Mouse (Mus musculus) midbrain, embryonic 13.5 days (tissue): ENCODE measurements at regions not wholly inside any gene's neighbourhood (a gene's known extent, or its start where the extent isn't known, plus 50 kb on each side); places are given as distances from the start of the nearest gene placed in this dataset.

ENCODE experiments used
- ATAC-seq: fragments of 200-750 bp; cut with Nextera tagmentation; 2 replicates; pipeline ENCODE4 v1.8.0; 2017; ENCODE audit warnings: mild to moderate bottlenecking, moderate TSS enrichment, moderate library complexity
- H3K27ac ChIP-seq: fragments of 300-500 bp; sonication (generic); 2 replicates; pipeline ENCODE4 v1.5.1; 2015; ENCODE audit warnings: inconsistent platforms, mild to moderate bottlenecking, moderate library complexity
- H3K27me3 ChIP-seq: fragments of 300-500 bp; sonication (generic); 2 replicates; pipeline ENCODE4 v1.6.1; 2015; ENCODE audit warnings: mild to moderate bottlenecking, inconsistent platforms
- H3K36me3 ChIP-seq: fragments of 300-500 bp; sonication (generic); 2 replicates; pipeline ENCODE4 v1.6.1; 2015; ENCODE audit warnings: mild to moderate bottlenecking, inconsistent platforms
- H3K4me1 ChIP-seq: fragments of 300-500 bp; sonication (generic); replicated peaks from 2 replicates; pipeline ENCODE4 v1.6.1; 2015; ENCODE audit warnings: inconsistent platforms
- H3K4me2 ChIP-seq: fragments of 300-500 bp; sonication (generic); replicated peaks from 2 replicates; pipeline ENCODE4 v1.6.1; 2015; ENCODE audit warnings: moderate library complexity, mild to moderate bottlenecking, inconsistent platforms
- H3K4me3 ChIP-seq: fragments of 300-500 bp; sonication (generic); replicated peaks from 2 replicates; pipeline ENCODE4 v1.5.1; 2015; ENCODE audit warnings: mild to moderate bottlenecking, inconsistent platforms
- H3K9ac ChIP-seq: fragments of 300-500 bp; sonication (generic); replicated peaks from 2 replicates; pipeline ENCODE4 v1.6.1; 2015; ENCODE audit warnings: mild to moderate bottlenecking, inconsistent platforms
- H3K9me3 ChIP-seq: fragments of 300-500 bp; sonication (generic); 2 replicates; pipeline ENCODE4 v1.6.1; 2016; ENCODE audit warnings: mild to moderate bottlenecking, inconsistent platforms
- WGBS: fragments of 180-500 bp; shearing (Covaris S2); methylation state at CpG from one replicate; pipeline ENCODE4 v1.1.7; 2015; 5-methylcytosine and 5-hydroxymethylcytosine counted together

DNA sequence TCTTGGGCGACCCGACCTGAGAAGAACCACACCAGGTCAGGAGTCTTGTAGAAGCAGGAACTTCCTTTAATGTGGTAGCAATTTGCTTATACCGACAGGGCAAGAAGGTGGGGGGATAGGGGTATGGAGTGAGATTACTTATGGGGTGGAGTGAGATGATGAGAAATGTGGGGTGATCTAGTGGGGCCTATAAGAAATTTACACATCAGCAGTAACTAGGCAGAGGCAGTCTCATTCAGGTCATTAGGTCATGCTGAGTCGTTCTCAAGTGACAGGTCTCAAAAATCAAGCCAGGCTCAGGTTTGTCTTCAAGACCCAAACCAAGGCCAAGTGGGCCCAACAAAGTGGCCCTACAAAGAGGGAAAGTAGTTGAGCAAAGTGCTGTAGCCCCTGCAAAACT lies 889.1 kb downstream of the 5730522E02Rik start:
- H3K4me3 ChIP-seq: no peak overlapping the region
- H3K27ac ChIP-seq: no peak overlapping the region
- no peak overlapping the region for H3K4me2 ChIP-seq
- no peaks in the 10 kb centered on the region for H3K27me3 ChIP-seq
- no peak for ATAC-seq
- no peaks in the 10 kb centered on the region for H3K36me3 ChIP-seq
- no peaks in the 10 kb centered on the region for H3K9me3 ChIP-seq
- no peaks in the 10 kb centered on the region for H3K4me1 ChIP-seq
- 92% methylated on average over 4 of the region's 4 CpGs for WGBS
- H3K9ac ChIP-seq: no peak overlapping the region

GRCm38 (mm10) chr11:25314645-25315044 lies 895.9 kb downstream of the 5730522E02Rik start:
- H3K4me1 ChIP-seq: peaks cover 17% of the 10 kb centered on the region
- H3K9me3 ChIP-seq: no peaks in the 10 kb centered on the region
- H3K27ac ChIP-seq: no peak overlapping the region
- 0 out of 2 replicates have a peak, but pooled peaks cover 2% of the 10 kb centered on the region for H3K27me3 ChIP-seq
- no peaks in the 10 kb centered on the region for H3K36me3 ChIP-seq
- H3K4me3 ChIP-seq: no peak overlapping the region
- WGBS: 81% methylated on average over 10 of the region's 10 CpGs
- H3K4me2 ChIP-seq: no peak overlapping the region
- H3K9ac ChIP-seq: no peak overlapping the region
- no peak for ATAC-seq

- H3K4me1 ChIP-seq: peaks cover 17% of the 10 kb centered on the region
- H3K36me3 ChIP-seq: no peaks in the 10 kb centered on the region
- 0 out of 2 replicates have a peak overlapping the region, but pooled peaks have one; percentile 23 for H3K9ac ChIP-seq
- H3K9me3 ChIP-seq: no peaks in the 10 kb centered on the region
- ATAC-seq: peak; percentile 77
- 0 out of 2 replicates have a peak, but pooled peaks cover 2% of the 10 kb centered on the region for H3K27me3 ChIP-seq
- 14% methylated on average over 8 of the region's 8 CpGs for WGBS
- H3K4me3 ChIP-seq: no peak overlapping the region
- H3K4me2 ChIP-seq: 0 out of 2 replicates have a peak overlapping the region, but pooled peaks have one; percentile 17
- 0 out of 2 replicates have a peak overlapping the region, but pooled peaks have one; percentile 3 for H3K27ac ChIP-seq
Measured at GRCm38 (mm10) chr11:25313879-25314278, 896.7 kb downstream of the 5730522E02Rik start.

DNA sequence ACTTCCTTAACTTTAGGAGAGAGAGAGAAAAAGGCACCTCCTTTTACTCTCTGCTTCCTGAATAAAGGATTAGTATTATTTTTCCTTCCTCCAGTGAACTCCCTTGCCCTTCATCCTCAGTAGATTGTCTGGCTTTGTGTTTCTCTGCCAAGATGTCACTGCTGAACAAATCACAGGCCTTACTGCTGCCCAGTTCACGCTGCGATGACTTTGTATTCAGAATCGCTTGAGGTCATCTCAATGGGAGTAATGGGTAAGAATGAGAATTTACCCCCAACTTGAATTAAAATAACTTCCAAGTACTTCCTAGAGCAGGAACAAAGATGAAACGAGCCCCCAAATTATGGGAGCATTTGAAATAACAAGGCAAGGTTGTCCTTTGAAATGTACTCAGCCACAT lies 897.3 kb downstream of the 5730522E02Rik start:
- H3K27ac ChIP-seq: no peak overlapping the region
- no peak overlapping the region for H3K4me2 ChIP-seq
- H3K9ac ChIP-seq: no peak overlapping the region
- 18% methylated on average over 4 of the region's 4 CpGs for WGBS
- H3K4me3 ChIP-seq: no peak overlapping the region
- H3K27me3 ChIP-seq: 0 out of 2 replicates have a peak, but pooled peaks cover 2% of the 10 kb centered on the region
- peaks cover 17% of the 10 kb centered on the region for H3K4me1 ChIP-seq
- H3K9me3 ChIP-seq: no peaks in the 10 kb centered on the region
- H3K36me3 ChIP-seq: no peaks in the 10 kb centered on the region
- ATAC-seq: no peak

- H3K27ac ChIP-seq: no peak overlapping the region
- H3K9me3 ChIP-seq: no peaks in the 10 kb centered on the region
- no peaks in the 10 kb centered on the region for H3K27me3 ChIP-seq
- no peak overlapping the region for H3K4me2 ChIP-seq
- no peak overlapping the region for H3K4me3 ChIP-seq
- no peak for ATAC-seq
- H3K9ac ChIP-seq: no peak overlapping the region
- peaks cover 17% of the 10 kb centered on the region for H3K4me1 ChIP-seq
- 61% methylated on average over 3 of the region's 3 CpGs for WGBS
- no peaks in the 10 kb centered on the region for H3K36me3 ChIP-seq
Measured at GRCm38 (mm10) chr11:25310754-25311153, 899.8 kb downstream of the 5730522E02Rik start.

GRCm38 (mm10) chr11:25301130-25301529 lies 909.4 kb downstream of the 5730522E02Rik start:
- no peaks in the 10 kb centered on the region for H3K9me3 ChIP-seq
- WGBS: 24% methylated on average over 9 of the region's 9 CpGs
- no peaks in the 10 kb centered on the region for H3K27me3 ChIP-seq
- no peak overlapping the region for H3K4me2 ChIP-seq
- H3K27ac ChIP-seq: no peak overlapping the region
- H3K9ac ChIP-seq: no peak overlapping the region
- H3K36me3 ChIP-seq: no peaks in the 10 kb centered on the region
- no peaks in the 10 kb centered on the region for H3K4me1 ChIP-seq
- 0 out of 2 replicates have a peak, but pooled peaks have one; percentile 62 for ATAC-seq
- no peak overlapping the region for H3K4me3 ChIP-seq

DNA sequence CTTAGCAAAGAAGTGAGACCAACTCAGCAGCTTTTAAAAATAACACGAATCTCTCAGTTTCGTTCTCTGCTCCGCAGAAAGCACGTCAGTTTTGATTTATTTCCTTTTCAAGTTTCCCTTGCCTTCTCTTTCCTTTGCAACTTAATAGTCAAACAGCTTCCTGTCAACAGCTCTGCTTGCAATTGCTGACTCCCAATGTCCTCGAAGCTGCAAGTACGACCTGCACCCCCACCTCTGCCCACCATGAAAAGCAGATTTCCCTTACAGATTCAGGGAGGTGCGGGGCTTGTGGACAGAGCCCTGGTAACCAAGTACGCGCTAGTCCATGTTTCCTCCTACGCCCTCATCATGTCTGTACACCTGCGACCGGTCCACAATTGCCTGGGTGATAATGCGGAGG lies 922.2 kb downstream of the 5730522E02Rik start:
- WGBS: 79% methylated on average over 13 of the region's 13 CpGs
- Histone ChIP-seq H3K9ac (no peak overlapping the region), H3K9me3 (no peaks in the 10 kb centered on the region), H3K27me3 (no peaks in the 10 kb centered on the region), H3K4me2 (no peak overlapping the region), H3K27ac (no peak overlapping the region), H3K4me3 (no peak overlapping the region), H3K4me1 (0 out of 2 replicates have a peak, but pooled peaks cover 2% of the 10 kb centered on the region), H3K36me3 (no peaks in the 10 kb centered on the region)
- ATAC-seq: no peak

DNA sequence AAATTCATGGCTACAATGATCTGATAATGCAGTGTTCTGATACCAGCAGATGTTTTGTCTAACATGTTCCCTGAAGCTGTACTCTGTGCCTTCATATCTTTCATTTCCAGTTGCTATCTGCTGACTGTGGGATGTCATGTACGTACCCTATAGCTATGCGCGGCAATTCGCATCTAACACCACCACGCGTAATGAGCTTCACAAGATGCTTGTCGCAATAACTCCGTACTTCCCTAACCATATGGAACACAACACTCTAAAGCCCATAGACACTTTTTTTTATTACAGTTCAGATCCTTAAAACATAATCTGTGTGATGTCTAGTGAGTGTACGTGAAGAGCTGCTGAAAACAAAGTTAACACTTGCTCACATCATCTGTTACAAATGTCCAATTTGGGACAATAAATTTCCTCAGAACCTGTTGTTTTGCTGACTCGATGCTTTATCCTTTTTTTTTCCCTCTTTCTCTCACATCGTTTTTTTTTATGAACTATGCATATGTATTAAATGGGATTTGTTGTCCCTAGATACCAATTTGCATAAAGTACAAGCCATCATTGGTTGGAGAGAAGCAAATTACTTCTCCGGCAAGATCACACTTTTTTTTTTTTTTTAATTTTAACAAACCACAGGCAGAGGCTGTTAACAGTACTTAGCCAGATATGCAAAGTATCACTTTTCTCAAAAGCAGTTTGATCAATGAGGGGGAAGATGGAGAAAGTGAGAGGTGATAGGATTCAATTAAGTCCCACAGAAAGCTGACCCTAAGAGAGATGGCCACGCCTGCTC lies 922.9 kb downstream of the 5730522E02Rik start:
- no peak overlapping the region for H3K27ac ChIP-seq
- WGBS: 78% methylated on average over 13 of the region's 13 CpGs
- no peak overlapping the region for H3K4me2 ChIP-seq
- ATAC-seq: no peak
- H3K9ac ChIP-seq: no peak overlapping the region
- H3K9me3 ChIP-seq: no peaks in the 10 kb centered on the region
- 0 out of 2 replicates have a peak, but pooled peaks cover 2% of the 10 kb centered on the region for H3K4me1 ChIP-seq
- no peaks in the 10 kb centered on the region for H3K27me3 ChIP-seq
- H3K4me3 ChIP-seq: no peak overlapping the region
- no peaks in the 10 kb centered on the region for H3K36me3 ChIP-seq

- H3K27ac ChIP-seq: no peak overlapping the region
- no peak overlapping the region for H3K9ac ChIP-seq
- ATAC-seq: peak; percentile 58; the same call in 1 of the 2 replicates
- H3K27me3 ChIP-seq: no peaks in the 10 kb centered on the region
- WGBS: 8% methylated on average over 7 of the region's 7 CpGs
- H3K4me2 ChIP-seq: no peak overlapping the region; the same call in 1 of the 2 replicates
- peaks cover 2% of the 10 kb centered on the region; the same call in 1 of the 2 replicates for H3K9me3 ChIP-seq
- H3K36me3 ChIP-seq: no peaks in the 10 kb centered on the region
- peaks cover 12% of the 10 kb centered on the region for H3K4me1 ChIP-seq
- H3K4me3 ChIP-seq: no peak overlapping the region
Measured at GRCm38 (mm10) chr11:25269936-25270540, 940.5 kb downstream of the 5730522E02Rik start.

- 0 out of 2 replicates have a peak overlapping the region, but pooled peaks have one; percentile 19 for H3K27ac ChIP-seq
- H3K27me3 ChIP-seq: no peaks in the 10 kb centered on the region
- no peaks in the 10 kb centered on the region for H3K36me3 ChIP-seq
- H3K4me2 ChIP-seq: no peak overlapping the region
- peaks cover 2% of the 10 kb centered on the region; the same call in 1 of the 2 replicates for H3K9me3 ChIP-seq
- 20% methylated on average over 4 of the region's 4 CpGs for WGBS
- H3K4me1 ChIP-seq: peaks cover 4% of the 10 kb centered on the region
- H3K4me3 ChIP-seq: no peak overlapping the region
- H3K9ac ChIP-seq: no peak overlapping the region
- ATAC-seq: no peak
Measured at GRCm38 (mm10) chr11:25262906-25263305, 947.7 kb downstream of the 5730522E02Rik start.

DNA sequence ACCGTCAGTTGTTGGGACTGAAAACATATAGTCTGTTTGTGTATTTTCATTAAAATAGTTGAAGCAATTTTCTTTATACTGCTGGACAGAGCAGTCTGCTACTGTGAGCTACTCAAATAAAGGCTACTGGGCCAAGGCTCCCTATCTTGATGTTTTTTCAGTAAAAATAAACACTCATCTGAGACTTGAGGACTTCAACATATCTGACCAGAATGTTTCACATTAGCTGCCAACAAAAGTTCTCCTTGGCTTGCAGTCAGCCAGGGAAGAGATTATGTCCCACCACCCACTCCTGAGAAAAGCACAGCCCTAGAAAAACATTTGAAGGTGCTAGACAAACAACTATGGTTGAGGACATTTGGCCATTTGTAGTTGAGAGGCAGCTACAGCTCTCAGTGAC lies 950.9 kb downstream of the 5730522E02Rik start:
- 91% methylated on average over 1 of the region's 1 CpGs for WGBS
- no peak for ATAC-seq

DNA sequence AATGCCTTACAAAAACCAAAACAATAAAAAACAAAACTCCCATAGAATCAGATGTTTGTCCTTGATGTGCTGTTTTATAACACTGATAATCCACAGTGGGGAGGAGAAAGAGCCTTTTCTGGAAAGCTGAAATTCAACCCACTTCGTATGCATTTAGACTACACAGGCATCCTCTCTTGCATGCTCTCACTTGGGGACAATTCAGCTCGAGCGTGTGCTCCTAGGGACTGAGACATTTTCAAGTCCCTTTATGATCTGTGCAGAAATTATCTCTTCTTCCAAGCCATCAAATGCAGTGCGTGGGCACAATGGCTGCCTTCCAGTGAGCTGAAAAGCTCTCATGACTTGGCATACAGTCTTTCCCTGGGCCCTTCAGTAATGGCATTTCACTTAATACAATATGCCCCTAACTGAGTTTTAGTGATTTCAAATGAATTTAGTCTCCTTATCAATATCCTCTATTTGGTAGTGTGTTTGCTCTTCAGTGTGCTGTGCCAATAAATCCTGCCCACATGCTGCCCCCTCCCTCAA lies 977.1 kb downstream of the 5730522E02Rik start:
- Histone ChIP-seq H3K4me1 (no peaks in the 10 kb centered on the region), H3K27me3 (no peaks in the 10 kb centered on the region), H3K9ac (no peak overlapping the region), H3K36me3 (no peaks in the 10 kb centered on the region), H3K27ac (no peak overlapping the region), H3K4me3 (no peak overlapping the region), H3K9me3 (no peaks in the 10 kb centered on the region), H3K4me2 (no peak overlapping the region)
- 63% methylated on average over 4 of the region's 4 CpGs for WGBS
- ATAC-seq: no peak

More for the DNA sequence above, 950.9 kb downstream of the 5730522E02Rik start:
- Histone ChIP-seq H3K4me1 (peaks cover 4% of the 10 kb centered on the region), H3K4me2 (no peak overlapping the region), H3K36me3 (no peaks in the 10 kb centered on the region), H3K9ac (no peak overlapping the region), H3K27ac (no peak overlapping the region), H3K4me3 (no peak overlapping the region), H3K9me3 (no peaks in the 10 kb centered on the region), H3K27me3 (no peaks in the 10 kb centered on the region)
